Mouse (Mus musculus) granulocyte monocyte progenitor cell, adult 5-6 weeks (primary cell): Measurements from ENCODE around the gene Nipal3. TPM values are rescaled to one million over a fixed set of nuclear protein-coding genes. Genes with fewer than 3 reads are reported as not detected.

Experiments
- ATAC-seq: replicated peaks from 2 replicates; pipeline ENCODE4 v1.8.0; 2016; ENCODE audit warnings: mild to moderate bottlenecking, moderate TSS enrichment, inconsistent platforms; ENCODE audit not compliant: poor library complexity, severe bottlenecking
- total RNA-seq, 2 experiments: library from RNA; stranded (forward) in 1 of 2; stranded (reverse) in 1 of 2; fragments of 200-712, 200-1000 nt in 1 of 2; fragments of >200 nt in 1 of 2; fragmentation: Nextera tagmentation in 1 of 2; gene quantifications; 2 replicates each; pipeline ENCODE4 v1.2.3; 2014 to 2017

Gene Nipal3
- total RNA-seq, 2 experiments from 2014 or later, result 8.4 to 29.1 TPM

- ATAC-seq, result peak; percentile 96
Observed at GRCm38 (mm10) chr4:135439188-135439647, 55.6 kb downstream of the Nipal3 start.

GRCm38 (mm10) chr4:135437924-135438323 lies 56.9 kb downstream of the Nipal3 start:
- ATAC-seq, result peak; percentile 25

GRCm38 (mm10) chr4:135436291-135436690 lies 58.5 kb downstream of the Nipal3 start:
- ATAC-seq, result no peak

- ATAC-seq, result no peak
Observed at GRCm38 (mm10) chr4:135434395-135434789, 60.4 kb downstream of the Nipal3 start.

GRCm38 (mm10) chr4:135433443-135434394 lies 61.1 kb downstream of the Nipal3 start, which contains the start of gene Rcan3:
TSS of gene Rcan3 (minus strand) at chr4:135433853.
- peak; percentile 85 for ATAC-seq

GRCm38 (mm10) chr4:135433086-135433442 lies 61.8 kb downstream of the Nipal3 start:
- ATAC-seq, result no peak

- ATAC-seq, result no peak
Observed at GRCm38 (mm10) chr4:135429990-135430760, 64.7 kb downstream of the Nipal3 start.

- no peak for ATAC-seq
Observed at GRCm38 (mm10) chr4:135429383-135429782, 65.5 kb downstream of the Nipal3 start.

- ATAC-seq, result no peak
Observed at GRCm38 (mm10) chr4:135426587-135426986, 68.3 kb downstream of the Nipal3 start.

- no peak for ATAC-seq
Observed at GRCm38 (mm10) chr4:135425625-135426024, 69.2 kb downstream of the Nipal3 start.

- ATAC-seq, result no peak
Observed at GRCm38 (mm10) chr4:135420961-135421360, 73.9 kb downstream of the Nipal3 start.

GRCm38 (mm10) chr4:135420416-135420815 lies 74.4 kb downstream of the Nipal3 start:
- no peak for ATAC-seq

GRCm38 (mm10) chr4:135419996-135420395 lies 74.8 kb downstream of the Nipal3 start:
- no peak for ATAC-seq

GRCm38 (mm10) chr4:135416367-135416766 lies 78.5 kb downstream of the Nipal3 start:
- peak; percentile 89 for ATAC-seq

- ATAC-seq, result no peak
Observed at GRCm38 (mm10) chr4:135413491-135413890, 81.3 kb downstream of the Nipal3 start.

GRCm38 (mm10) chr4:135411633-135412032 lies 83.2 kb downstream of the Nipal3 start:
- ATAC-seq, result peak; percentile 69

- 0 out of 2 replicates have a peak, but pooled peaks have one; percentile 30 for ATAC-seq
Observed at GRCm38 (mm10) chr4:135406180-135406579, 88.7 kb downstream of the Nipal3 start.

- ATAC-seq, result no peak
Observed at GRCm38 (mm10) chr4:135404916-135405315, 89.9 kb downstream of the Nipal3 start.

GRCm38 (mm10) chr4:135404048-135404447 lies 90.8 kb downstream of the Nipal3 start:
- ATAC-seq, result no peak

GRCm38 (mm10) chr4:135401881-135402280 lies 93.0 kb downstream of the Nipal3 start:
- no peak for ATAC-seq

- no peak for ATAC-seq
Observed at GRCm38 (mm10) chr4:135397991-135398390, 96.8 kb downstream of the Nipal3 start, which contains the start of gene Ncmap. TSS of gene Ncmap (minus strand) at chr4:135398227.
